Comparison of ENCODE assay signal across 7 mouse cellular contexts in the genomic region with DNA sequence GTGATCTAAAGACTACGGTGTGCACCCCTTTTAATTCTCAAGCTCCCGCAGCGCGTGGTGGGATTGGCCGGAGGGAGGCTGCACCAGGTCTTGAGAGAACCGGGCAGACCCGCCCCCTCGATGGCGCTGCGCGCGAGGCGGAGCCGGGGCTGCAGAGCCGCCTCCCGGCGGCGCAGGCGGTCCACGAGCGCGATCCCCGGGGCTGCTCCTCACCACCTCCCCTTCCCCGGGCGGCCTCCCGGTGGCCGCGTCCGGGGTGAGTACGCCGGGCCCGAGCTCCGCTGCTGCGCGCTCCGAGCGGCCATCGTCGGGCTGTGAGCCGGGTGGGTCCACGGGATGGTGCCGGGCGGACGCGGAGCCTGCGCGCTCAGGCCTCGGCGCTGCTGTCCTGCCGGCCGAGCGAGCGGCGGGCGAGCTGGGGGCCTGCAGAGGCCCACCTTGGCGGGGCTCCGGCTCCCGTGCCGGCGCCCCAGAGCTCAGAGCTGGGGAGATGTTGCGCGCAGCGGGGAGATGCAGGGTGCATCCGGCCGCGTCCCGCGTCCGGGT. TPM values are rescaled to one million over a fixed set of nuclear protein-coding genes. Genes with fewer than 3 reads are reported as not detected.
A peak's percentile ranks its signal among the peaks of the same experiment; 100 is the strongest.
DNase-seq lines count a peak whose midpoint lies in the region; ATAC-seq lines count a peak whose summit lies in the region.

A gene (plus strand): TSS at position 152 of the 546 bp plus-strand sequence.

- peaks cover 16% of the 10 kb centered on the region for H3K27me3 ChIP-seq in embryonic facial prominence, embryonic 10.5 days (replicated peaks; ENCODE audit: low read depth, poor library complexity, severe bottlenecking)
- no peaks in the 10 kb centered on the region for H3K27me3 ChIP-seq in limb, embryonic 11.5 days (ENCODE audit: control insufficient read depth, insufficient read depth, low read length)
- H3K27me3 ChIP-seq in midbrain, embryonic 13.5 days, result no peaks in the 10 kb centered on the region

- peak within 1 kb of the TSS; percentile 78 for H3K9ac ChIP-seq in limb, embryonic 11.5 days (ENCODE audit: low read length)
- peak within 1 kb of the TSS; percentile 87 for H3K9ac ChIP-seq in midbrain, embryonic 13.5 days (replicated peaks)

- peaks cover 22% of the 10 kb centered on the region for H3K4me1 ChIP-seq in embryonic facial prominence, embryonic 10.5 days
- peaks cover 4% of the 10 kb centered on the region; the same call in 1 of the 2 replicates for H3K4me1 ChIP-seq in limb, embryonic 11.5 days (ENCODE audit: control insufficient read depth, insufficient read depth, low read length)
- peaks cover 11% of the 10 kb centered on the region for H3K4me1 ChIP-seq in midbrain, embryonic 13.5 days (replicated peaks)

- no peaks in the 10 kb centered on the region for H3K36me3 ChIP-seq in embryonic facial prominence, embryonic 10.5 days (replicated peaks)
- H3K36me3 ChIP-seq in limb, embryonic 11.5 days (ENCODE audit: control insufficient read depth, insufficient read depth, low read length), result no peaks in the 10 kb centered on the region
- no peaks in the 10 kb centered on the region for H3K36me3 ChIP-seq in midbrain, embryonic 13.5 days

- peak within 1 kb of the TSS; percentile 88 for H3K4me2 ChIP-seq in limb, embryonic 11.5 days (ENCODE audit: low read depth, severe bottlenecking)
- H3K4me2 ChIP-seq in midbrain, embryonic 13.5 days (replicated peaks), result peak within 1 kb of the TSS; percentile 84

- ATAC-seq in limb, embryonic 11.5 days (ENCODE audit: insufficient number of reproducible peaks, low FRiP score, low TSS enrichment, low read depth), result peak; percentile 87
- peak; percentile 97 for ATAC-seq in midbrain, embryonic 13.5 days

- H3K9me3 ChIP-seq in embryonic facial prominence, embryonic 10.5 days, result no peaks in the 10 kb centered on the region
- H3K9me3 ChIP-seq in limb, embryonic 11.5 days (ENCODE audit: control insufficient read depth, low read length), result no peaks in the 10 kb centered on the region
- no peaks in the 10 kb centered on the region for H3K9me3 ChIP-seq in midbrain, embryonic 13.5 days

- DNase-seq in adrenal gland, postnatal 14 days, result peak; percentile 87
- DNase-seq in embryonic facial prominence, embryonic 10.5 days (ENCODE audit: low spot score), result peak; percentile 88
- peak; percentile 83 to 89 for DNase-seq in heart, adult 18-20 months
- DNase-seq in kidney, adult 18-20 months, result peak; percentile 76
- DNase-seq in limb, embryonic 11.5 days (ENCODE audit: low spot score), result peak; percentile 81
- peak; percentile 36 to 71 for DNase-seq in spleen, postnatal 4 days (ENCODE audit: low spot score in 2 of 2)

- peak within 1 kb of the TSS; percentile 89 for H3K27ac ChIP-seq in embryonic facial prominence, embryonic 10.5 days (replicated peaks)
- peak within 1 kb of the TSS; percentile 59; the same call in 1 of the 2 replicates for H3K27ac ChIP-seq in limb, embryonic 11.5 days (replicated peaks; ENCODE audit: low read depth, low read length)
- H3K27ac ChIP-seq in midbrain, embryonic 13.5 days, result peak within 1 kb of the TSS; percentile 79

- peak within 1 kb of the TSS; percentile 74 for H3K4me3 ChIP-seq in embryonic facial prominence, embryonic 10.5 days
- peak within 1 kb of the TSS; percentile 67 for H3K4me3 ChIP-seq in limb, embryonic 11.5 days (ENCODE audit: low read depth, low read length)
- H3K4me3 ChIP-seq in midbrain, embryonic 13.5 days (replicated peaks), result peak within 1 kb of the TSS; percentile 83

- under 1% methylated on average over 69 of the region's 69 CpGs for WGBS in embryonic facial prominence, embryonic 10.5 days
- WGBS in limb, embryonic 11.5 days, result 0% methylated on average over 69 of the region's 69 CpGs
- under 1% methylated on average over 61 of the region's 69 CpGs for WGBS in midbrain, embryonic 13.5 days

RNA-seq across cellular contexts. Expression of the gene that starts here (rescaled TPM):
- 12.9 and 15.2 TPM in 2 replicates for total RNA-seq in adrenal gland, postnatal 14 days (2021)
- 26.2 and 27.8 TPM in 2 replicates for polyA plus RNA-seq in embryonic facial prominence, embryonic 10.5 days (2016; fragmentation: Nextera tagmentation; extraction: Ambion mirVana)
- total RNA-seq in heart, adult 18-20 months (2021), result 10 to 100 TPM; 10.3 to 16.1 TPM
- 26.8 and 27.8 TPM in 2 replicates for polyA plus RNA-seq in limb, embryonic 11.5 days (2014; fragmentation: Nextera tagmentation; extraction: Ambion mirVana)
- 23.7 and 24.9 TPM in 2 replicates for polyA plus RNA-seq in midbrain, embryonic 13.5 days (2015; fragmentation: Nextera tagmentation; extraction: Ambion mirVana)

Comparison
In these comparisons a context has a peak if more than half of its experiments do, and no peak if none do; other contexts are left out.
1. Peak in every context shown above with its lines: DNase-seq, ATAC-seq, H3K4me3 ChIP-seq and H3K27ac ChIP-seq.